Mouse (Mus musculus) spleen, postnatal 36 days (tissue): Measurements from ENCODE around the gene Csmd2.

Experiments used
- DNase-seq, 2 experiments: peaks; one replicate each; pipeline ENCODE4 v3.0.0; 2022; ENCODE audit warnings: low spot score in 2 of 2, mixed read lengths in 1 of 2

Gene Csmd2

DNA sequence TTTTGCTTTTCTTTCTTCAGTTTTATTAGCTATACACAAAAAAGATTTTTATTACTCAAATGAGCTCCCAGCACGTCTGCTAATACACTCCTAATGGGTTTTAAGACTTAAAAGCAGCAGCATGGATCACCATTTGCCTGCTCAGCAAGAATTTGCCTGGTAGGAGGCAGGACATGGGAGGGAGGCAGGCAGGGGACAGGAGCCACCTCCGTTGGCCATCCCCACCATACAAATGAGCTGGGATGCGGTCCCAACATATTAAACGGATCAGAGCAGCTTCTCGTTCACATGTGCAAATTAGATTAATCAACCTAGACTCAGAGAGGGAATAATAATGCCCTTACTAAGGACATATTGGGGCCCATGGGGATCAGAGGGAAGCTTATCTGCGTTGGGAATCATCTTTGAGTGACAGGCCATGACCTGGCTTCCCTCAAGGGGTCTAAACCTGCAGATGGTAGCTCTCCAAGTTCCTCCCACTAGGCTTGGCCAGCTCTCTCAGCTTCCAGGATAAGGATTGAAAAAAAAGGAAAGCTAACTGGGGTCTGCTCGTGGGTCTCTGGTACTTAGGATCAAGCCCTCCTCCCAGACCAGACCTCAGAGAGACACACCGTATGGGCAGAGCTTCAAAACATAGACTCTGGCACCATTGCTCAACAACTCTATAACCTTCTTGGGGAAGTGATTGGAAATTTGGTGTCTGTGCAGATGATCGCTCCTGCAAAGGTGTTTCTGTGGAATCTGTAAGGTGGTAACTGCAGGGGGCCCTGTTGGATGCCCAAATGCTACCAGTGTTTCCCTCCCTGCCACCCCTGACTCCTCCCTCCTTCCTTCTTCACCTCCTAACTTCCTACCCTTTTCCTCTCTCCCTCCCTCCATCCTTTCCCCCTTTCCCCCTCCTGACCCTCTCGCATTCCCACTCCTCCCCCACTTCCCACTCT is 153.8 kb downstream of the Csmd2 start:
- DNase-seq: no peak

DNA sequence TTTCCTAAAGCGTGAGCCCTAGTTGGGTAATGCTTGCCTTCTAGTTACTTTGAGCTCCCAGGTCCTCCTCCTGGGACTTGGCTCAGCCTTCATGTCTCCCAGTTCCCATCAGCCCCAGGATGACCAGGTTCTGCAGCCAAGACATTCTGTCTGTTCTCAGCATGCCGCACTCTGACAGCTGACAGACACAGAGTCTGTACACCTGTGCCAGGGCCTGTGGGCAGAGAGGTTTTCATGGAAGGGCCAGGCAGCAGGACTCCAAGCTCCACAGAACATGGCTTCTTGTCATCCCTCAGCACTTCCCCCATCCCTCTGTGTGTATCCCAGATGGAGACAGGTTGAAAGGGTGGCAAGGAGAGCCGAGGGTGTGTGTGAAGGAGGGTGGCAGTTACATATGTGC is 154.6 kb downstream of the Csmd2 start:
- no peak for DNase-seq

DNA sequence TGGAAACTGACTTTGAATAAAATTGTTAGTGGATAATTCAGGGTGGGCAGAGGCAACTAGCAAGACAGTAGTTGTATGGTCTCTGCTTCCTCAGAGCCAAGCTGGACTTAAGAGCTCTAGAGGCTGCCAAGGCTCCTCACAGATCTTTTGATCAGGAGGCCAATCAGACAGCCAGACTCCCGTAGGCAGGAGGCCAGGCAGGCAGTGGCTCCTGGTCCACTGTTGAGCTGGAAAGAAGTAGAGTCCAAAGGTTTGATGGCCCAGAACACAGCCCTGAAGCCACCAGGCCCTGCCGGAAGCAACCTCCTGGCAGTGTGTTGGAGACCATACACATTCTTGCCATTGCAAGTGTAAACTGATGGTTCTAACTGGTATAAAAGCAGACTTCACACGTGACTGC is 155.5 kb downstream of the Csmd2 start:
- DNase-seq: no peak

DNA sequence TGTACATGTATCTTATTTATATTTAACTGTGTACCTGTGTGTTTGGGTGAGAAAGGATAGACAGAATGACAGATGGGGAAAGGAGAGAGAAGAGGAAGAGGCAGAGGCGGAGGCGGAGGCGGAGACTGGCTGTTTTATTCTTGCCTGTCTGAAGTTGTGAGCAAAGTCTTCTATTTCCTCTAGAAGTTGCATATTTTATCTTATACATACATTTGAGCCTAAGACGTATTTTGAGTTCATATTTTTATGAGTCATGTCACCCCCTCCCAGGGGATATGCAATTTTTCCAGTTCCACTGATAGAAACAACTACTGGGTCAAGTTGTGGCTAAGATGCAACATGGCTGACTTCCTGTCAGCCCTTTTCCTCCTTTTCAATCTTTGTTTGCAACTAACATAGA is 161.9 kb downstream of the Csmd2 start:
- no peak for DNase-seq

DNA sequence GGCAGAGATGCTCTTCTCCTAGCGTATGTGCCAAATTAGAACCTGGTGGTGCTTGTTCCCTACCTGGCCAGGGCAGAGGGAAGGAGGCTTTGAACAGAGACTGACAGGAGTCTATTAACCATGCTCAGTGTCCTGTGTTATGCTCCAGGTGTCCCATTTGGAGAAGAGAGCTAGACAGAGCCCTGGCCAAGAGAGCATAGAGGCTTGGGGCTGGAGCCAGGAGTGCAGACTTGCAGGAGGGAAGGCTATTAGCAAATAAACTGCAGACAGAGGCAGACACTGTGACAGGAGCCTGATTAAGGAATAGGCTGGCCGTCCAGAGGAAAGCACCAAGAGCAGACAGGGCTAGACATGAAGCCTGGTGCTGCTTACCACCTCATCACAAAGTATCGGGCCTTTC is 164.4 kb downstream of the Csmd2 start:
- no peak for DNase-seq

DNA sequence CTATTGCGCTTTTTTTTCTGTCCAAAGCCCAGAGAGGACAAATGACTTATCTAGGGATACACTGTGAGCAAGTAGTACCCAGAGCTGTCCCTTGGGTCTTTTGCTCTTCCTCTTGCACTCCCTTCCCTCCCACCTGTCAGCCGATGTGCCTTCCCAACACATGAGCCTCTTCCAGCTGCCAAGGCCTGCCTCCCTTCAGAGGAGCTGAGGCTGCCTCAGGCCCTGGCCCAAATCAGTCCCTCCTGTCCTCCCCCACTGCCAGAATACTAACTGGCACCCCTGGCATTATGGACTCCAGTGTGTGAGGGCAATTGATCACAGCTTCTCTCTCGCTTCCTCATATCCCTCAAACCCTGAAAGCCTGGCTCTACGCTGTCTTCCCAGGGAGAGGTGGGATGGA is 165.5 kb downstream of the Csmd2 start:
- no peak for DNase-seq

DNA sequence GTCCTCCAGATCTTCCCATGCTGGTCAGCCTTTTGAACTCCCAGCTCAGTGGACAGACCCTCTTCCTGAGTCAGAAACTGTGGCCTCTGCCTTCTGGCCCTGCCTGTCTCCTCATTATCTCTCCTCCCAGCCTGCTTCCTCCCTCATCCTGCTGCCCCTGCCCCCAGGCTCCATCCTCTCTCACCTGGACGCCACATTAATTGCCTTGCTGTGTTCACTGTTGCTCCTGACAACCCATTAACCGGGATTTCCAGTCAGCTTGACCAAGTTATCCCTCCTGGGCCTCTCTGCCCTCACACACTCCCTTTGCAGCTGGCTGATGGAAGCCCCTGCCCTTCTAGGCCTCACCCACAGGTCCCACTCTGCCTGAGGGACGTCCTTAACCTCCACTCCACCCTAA is 167.6 kb downstream of the Csmd2 start:
- no peak for DNase-seq

DNA sequence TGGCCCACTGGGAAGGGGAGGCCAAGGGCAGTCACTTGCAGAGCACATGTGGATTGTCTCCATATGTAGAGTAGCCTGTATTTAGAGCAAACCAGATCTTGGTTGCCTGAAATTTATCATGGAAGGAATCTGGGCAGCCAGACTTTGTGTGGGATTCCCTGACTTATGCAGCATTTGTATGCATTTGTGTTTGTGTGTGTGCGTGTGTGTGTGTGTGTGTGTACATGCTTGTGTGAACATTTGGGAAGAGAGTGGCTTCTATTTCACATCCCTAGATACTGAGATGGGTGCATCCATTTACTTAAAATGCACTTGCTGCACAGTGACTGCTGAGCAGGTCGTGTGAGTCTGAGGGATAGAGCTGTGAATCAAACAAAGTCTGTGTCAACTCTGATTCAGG is 173.0 kb downstream of the Csmd2 start:
- DNase-seq: no peak

DNA sequence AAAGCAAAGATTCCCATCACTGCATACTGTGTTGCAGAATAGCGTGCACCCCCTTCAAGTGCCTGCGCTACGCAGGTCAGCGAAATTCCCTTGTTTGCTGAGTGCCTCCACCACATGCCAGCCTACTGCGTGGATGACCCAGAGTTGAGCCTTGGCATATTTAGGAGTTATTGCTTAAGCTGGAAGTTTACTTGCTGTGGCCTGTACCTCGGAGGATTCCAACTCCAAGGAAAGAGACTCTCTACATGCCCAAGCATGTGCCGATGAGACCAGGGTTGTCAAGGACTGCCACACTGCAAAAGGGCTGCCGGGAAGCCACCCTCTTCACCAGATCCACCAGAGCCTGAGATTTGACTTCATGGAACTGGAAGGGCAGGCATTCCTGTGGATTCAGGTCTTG is 182.5 kb downstream of the Csmd2 start:
- DNase-seq: no peak

DNA sequence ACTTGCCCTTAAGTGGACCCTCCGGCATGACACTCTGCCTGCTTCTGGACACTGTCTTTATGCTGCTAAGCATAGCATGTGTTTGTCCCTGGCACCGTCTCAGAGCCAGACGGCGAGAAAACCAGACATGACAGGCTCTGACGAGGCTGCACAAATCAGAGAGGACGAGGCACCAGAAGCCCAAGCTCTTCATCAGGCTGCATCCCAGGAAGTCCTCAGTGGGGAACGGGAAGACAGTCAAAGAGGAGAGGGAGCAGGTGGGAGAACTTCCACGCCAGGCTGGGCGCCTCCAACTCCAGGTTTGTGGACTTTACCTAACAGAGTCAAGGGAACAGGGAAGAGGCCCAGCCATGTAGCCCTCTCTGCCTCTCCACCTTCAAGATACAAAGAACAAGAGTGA is 183.6 kb downstream of the Csmd2 start:
- DNase-seq: no peak

DNA sequence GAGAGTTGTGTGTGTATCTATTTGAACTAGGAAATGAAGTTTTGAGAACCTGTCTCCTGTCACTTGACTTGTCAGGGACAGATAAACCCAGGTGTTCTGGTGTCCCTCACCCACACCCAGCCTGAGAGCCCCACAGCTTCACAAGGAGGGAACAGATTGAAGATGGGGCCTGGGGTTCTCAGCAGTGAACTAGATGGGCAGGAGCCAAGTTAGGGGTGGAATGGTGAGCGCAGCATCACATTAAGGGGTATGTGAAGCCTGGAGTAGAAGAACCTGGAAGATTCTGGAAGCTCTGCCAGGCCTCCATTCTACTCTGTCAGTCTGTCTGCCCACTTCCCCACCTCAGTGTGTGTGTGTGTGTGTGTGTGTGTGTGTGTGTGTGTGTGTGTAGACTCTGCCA is 184.0 kb downstream of the Csmd2 start:
- no peak for DNase-seq

DNA sequence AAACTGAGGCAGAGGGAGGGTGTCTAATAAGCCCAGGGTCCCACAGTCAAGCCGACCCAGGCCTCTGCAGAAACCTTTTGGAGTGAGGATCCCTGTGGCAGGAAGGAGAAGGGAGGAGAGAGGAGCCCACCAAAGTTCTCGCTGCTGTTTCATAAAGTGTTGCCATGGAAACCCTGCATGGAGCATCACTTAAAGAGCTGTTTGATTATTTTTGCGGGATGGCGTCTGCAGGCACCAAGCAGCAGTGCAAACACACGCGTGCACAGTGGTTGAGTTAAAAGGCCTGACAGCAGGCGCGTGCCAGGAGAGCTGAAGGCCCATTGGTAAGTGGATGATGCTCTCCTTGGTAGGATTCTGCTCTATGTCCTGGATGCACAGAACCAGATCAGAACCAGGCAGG is 191.3 kb downstream of the Csmd2 start:
- no peak for DNase-seq

DNA sequence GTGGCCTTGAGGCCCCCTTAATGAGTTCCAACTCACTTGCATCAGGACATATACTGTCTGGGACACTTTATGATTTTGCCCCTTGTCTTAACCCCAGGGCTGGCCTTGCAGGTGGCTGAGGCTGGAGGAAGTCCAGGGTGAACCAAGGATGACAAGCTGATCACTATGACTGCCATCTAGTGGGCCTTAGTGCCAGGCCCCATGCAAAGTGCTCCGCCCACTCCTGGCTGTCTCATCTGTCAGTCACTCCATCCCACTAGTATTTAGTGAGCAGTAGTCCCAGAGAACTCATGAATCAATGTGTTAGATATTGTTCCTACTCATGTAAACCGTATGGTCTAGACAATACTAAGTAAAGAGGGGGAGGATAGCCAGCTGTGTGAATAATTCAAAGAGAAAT is 191.9 kb downstream of the Csmd2 start:
- DNase-seq: no peak

DNA sequence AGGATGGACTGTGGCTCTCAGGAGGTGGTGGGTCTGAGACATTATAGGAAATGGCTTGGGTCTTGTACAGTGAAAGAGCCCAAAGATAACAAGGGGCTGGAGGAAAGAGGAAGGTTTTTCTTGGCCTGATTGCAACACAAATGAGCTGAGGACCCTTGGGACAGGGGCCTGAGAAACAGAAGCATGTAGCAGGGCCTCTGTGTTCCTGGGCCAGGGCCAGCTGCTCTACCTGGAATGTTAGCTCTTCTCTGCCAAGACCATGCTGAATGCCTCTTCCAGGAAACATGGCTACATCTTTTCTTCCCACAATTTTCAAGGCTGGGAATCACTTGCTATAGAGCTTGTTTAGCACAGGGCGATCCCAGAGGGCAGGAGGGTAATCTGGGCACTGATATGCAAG is 197.1 kb downstream of the Csmd2 start:
- no peak for DNase-seq

DNA sequence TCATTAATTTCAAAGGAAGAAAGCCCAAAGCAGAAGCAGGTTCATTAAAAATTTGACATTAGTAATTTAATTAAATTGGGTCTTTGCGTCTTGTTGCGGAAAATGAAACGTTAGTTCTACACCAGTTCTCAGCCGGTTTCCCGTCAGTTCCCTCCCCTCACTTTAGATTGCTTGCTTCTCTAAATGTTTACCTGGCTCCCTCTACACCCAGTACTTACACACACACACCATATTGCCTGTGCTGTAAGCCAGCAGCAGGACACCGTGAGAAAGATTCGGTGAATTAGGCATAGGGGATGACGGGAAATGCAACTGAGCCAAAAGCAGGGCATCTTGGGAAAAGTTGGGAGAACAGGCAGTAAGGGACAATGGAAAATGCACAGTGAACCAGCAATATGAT is 206.8 kb downstream of the Csmd2 start:
- DNase-seq: no peak

DNA sequence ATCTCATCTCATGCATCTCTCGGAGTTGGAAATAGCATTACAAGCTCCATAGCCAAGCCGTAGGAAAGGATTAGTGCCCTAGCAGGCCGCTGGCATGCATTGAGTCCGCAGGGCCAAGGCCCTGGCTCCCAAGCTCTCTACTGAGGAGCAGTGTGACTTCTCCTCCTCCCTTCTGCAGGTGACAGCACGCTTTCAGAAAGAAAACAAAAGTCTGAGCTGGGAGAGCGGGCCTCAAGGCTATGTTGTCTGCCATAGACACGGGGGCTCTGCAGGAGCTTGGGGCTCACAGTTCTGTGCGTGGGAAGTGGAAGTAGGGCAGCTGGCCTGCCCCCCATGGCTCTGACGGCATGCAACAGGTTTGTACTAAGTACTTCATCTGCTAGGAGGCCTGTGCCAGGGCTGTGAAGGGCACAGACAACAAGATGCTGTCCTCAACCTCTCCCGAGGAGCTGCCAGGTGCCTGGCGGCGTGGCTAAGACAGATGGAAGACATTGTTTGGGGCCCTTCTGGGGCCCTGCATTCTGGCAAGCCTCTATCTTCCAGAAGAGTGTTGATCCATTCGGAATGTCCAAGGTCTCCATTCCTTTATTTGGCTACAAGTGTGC is 230.4 kb downstream of the Csmd2 start:
- no peak for DNase-seq

DNA sequence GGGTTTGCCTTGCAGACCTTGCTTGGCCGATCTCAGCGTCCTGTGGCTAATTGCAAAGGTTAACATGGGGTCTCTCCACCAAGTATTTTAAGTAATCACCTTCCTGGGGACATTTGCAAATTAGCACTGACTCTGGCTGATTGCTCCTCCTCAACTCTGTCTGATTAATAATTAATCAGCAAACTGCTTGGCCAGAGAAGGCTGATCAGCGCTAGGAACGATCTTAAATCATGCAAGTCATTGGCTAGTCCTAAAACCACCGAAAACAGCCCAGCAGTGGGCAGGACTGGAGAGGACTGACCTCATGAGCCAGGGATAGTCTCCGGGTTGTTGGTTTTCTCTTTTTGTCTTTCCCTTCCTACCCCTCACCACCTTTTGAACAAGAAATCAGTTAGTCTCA is 236.8 kb downstream of the Csmd2 start:
- no peak for DNase-seq

DNA sequence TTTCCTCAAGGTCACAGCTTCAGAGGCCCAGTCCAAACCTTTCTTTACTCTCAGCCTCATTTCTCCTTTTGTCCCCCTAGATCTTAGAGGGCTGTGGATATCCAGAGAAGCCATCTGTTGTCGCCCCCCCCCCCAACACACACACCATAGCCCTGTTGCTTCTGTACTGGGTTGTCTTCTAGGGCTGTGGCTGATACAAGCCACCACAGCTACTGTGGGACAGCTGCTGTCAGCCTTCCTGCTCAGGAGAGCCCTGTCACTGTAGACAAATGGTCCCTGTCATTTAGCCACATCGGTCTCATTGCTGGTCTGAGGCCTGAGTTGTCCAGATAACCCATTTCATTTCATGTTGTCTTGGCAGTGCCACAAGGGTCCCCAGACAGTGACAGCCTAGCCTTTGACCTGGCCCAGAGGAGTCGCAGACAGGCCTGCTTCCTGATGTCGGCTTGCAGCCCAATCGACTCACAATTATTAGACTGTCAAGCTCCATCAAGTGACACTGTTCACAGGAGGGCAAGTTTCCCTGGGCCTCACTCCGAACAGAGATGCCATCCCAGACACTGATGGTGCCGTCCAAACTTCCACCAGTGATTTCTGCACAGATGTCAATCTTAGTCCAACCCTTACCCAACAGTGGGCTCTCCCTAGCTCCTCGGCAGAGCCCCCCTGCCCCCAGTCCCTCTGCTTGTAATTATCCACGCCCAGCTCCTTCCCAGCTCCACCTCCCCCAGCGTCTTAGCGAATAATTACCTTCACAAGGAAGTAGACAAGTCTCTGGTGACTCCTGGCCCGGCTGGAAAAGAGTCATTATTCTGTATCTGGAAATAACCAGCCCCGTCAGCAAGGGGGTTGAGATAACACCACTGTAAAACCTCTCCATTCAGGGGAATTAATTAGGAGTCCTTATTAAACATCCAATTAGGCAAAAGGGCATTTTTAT is 240.0 kb downstream of the Csmd2 start:
- DNase-seq: no peak

DNA sequence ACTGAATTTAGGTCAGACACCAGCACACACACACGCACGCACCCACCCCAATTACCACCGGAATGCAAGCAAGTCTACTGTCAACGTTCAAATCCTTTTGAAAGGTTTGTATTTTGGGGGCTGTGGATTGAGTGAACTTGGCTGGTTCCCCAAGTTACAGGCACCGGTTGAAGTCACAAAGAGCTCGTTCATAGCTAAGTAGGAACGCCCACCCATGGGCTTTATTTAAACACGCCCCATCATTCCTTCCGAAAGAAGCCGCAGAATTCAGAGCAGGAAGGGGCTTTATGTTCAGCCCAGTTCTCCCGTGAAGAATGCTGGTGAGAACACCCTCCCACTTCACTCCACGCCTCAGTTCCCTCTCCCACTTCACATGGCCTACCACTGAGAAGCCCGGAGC is 245.8 kb downstream of the Csmd2 start:
- DNase-seq: no peak

DNA sequence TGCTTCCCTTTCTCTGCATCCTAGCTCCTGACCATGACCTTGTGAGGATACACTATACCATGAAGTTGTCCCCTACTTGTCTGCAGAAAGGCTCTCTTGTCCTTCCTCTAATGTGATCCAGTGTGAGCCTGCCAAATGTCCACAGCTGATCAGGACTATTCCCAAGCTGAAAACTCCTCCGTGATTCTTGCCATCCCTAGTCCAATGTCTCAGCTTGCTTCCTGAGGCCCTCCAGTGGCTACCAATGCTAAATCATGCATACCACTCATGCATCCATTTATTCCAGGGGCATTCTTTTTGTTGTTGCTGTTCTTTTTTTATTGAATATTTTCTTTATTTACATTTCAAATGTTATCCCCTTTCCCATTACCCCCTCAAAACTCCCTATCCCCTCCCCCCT is 251.5 kb downstream of the Csmd2 start:
- DNase-seq: no peak

DNA sequence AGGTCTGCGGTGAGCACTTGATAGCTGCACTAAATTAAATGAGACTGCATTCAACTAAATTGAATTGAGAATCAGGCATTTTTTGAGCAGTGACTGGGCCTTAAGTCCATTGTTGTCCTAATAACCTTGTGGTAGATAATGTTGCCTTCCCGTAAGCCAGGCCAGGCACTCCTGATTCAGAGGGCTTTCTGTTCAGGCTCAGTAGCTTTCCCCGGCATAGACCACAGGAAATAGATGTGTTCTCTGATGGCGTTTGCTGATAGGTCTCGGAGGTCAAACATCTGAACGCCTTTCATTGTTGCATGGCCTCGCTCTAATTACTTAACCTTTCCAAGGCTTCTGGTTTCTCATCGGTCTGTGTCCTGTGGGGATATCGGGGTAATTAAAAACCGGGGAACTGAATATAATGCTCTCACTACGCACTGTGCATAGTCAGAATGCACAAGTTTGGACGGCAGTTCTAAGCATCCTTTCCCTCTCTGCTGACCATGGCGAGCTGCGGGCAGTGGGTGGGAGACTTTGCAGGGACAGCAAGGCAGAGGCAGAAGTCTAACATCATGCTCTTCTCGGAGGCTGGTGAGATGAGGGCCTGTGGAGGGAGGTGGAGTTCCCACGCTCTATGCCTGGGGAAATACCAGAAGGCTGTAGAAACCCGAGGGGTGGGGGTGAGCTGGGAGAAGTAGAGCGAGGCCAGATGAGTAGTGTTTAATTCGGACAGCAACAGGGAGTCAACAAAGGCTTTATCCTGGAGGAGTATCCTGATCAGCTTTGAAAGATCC is 253.6 kb downstream of the Csmd2 start:
- no peak for DNase-seq
